Mouse (Mus musculus) T-helper 17 cell (primary cell): ENCODE data around the gene Gm9970.
"Not testable (repeated sequence)": the region's sequence is repeated elsewhere in the genome, so short reads cannot be mapped to it uniquely, and the experiment has no call there.

Experiments
- in situ Hi-C, 2 experiments: fragments of 300-600 bp; cut with MboI, MseI; formaldehyde crosslinking; loops; 1 replicate in 1 of 2; 2 replicates in 1 of 2; pipeline ENCODE4 v1.15.1; 2025; ENCODE audit warnings: high pct_unique_total_duplicates in 2 of 2

The Gm9970 gene

DNA sequence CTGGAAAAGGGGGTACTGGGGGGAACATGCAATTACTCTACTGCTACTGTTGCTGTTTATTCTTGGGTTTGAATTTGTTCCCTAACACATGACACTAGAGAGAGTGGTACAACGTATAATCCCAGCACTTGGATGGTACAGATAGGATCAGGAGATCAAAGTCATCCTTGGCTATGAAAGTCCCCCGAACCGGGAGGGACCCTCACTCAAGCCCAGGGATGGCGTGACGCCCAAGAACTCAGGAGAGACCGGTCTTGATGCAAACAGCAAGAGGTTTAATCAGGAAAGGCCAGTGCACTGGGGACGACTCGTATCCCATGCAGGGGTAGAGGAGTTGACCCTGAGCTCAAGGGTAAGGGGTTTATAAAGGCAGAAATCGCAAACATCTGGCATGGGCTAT lies 18.3 kb downstream of the Gm9970 start:
- in situ Hi-C loops, result no loop called here

DNA sequence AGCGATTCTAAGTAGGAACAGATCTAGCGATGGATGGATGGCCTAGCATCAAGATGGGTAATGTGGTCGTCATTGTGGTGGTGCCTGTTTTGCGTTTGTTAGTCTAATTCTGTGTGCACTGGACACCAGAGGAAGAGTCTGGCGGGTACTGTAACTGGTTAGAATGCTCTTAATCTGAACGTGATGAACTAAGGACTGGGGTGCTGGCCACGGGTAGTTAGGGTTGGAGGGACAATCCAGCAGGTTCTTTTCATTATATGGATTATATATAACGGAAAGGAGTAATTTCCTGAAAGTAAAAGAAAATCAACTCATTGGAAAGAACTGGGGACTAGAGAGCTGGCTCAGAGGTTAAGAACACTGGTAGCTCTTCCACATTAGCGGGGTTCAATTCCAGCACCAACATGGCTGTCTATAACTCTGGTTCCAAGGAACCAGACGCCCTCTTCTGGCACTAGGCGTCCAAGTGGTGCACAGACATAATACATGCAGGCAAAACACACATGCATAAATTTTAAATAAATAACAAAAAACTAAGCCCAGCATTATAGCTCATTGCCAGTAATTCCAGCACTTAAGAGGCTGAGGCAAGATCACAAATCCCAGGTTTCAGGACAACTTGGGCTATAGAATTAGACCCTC lies 19.6 kb downstream of the Gm9970 start:
- in situ Hi-C loops, result no loop called here

DNA sequence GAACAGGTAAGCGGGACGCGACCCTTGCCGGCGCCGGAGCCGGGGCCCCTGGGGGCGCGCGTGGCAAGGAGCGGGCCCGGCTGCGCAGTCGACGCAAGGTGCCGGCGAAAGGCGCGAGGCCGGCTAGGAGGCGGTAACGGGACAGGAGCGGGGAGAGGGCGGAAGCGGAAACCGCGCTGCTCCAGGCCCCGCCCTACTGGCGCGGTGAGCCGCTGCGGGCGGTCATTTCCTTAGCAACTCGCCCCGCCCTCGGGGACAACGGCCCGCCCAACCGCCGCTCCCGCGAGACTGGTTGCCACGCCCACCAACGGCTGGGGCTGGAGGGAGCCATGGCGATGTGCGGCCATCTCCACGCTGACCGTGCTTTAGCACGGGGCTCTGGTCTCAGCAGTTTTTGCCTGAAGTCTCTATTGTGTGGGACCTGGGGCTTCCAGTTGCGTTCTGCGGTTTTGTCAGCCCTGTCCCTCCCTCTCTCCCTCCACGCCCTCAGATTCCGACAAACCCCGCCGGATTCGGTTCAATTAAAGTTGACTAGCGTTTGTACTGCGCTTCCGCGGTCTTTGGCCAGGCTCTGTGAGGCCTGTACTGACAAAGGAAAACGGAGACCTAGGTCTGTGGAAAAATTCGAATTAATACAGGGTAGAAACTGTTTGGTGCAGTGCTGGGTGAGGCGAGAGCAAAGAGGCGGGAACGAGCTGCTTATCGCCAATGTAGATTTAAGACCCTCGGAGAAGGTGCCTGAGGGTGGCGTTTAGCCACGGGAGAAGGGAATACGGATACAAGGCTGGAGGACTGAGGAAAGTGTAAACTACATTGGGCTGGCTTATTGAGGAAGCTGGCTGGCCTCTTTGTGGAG lies 20.4 kb downstream of the Gm9970 start, which contains the start of gene Ppm1g:
Gene Ppm1g, minus strand, starts transcription at position 240 of the 856 bp plus-strand sequence.
- in situ Hi-C loops, result no loop called here

DNA sequence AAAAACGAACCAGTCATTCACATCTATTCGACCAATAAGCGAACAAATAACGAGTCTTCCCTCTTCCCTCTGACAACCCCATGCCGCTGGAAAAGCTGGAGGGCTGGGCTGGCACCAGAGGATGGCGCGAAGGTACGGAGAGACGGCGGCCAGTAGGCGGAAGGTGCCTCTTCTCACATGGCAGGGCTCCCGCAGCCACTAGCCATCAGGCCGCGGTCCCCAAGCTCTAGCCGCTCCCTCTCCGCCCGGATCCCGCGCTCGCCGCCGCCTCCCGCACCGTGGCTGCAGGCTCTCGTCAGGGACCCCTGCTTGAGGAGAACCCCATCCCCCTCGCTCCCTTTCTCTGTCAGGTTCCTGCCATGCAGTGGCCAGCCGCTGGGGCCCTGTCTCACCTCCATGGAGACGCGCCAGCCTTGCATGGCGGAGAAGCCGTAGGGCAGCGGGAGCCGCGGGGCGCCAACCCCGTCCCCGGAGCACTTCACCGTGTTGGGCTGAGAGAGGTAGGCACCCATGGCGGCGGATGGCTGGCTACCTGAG lies 21.1 kb downstream of the Gm9970 start:
- in situ Hi-C loops, result no loop called here

DNA sequence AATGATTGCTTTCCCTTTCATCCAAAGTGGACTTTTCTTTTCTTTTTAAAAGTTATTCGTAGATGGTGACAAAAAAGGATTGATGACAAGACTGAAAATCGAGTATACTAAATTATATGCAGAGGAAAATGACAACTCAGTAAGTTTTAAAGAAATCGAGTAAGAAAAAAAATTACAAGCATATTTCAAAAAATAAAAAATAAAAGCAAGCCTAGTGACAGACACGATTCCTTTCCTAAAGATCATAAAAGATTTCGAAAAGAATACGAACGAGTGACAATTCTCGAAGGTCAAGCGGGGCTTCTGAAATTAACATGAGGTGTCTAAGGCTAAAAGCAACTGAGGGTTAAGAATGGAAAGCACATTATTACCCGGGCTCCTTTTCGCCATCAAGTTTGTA lies 21.6 kb downstream of the Gm9970 start:
- in situ Hi-C loops, result no loop called here

DNA sequence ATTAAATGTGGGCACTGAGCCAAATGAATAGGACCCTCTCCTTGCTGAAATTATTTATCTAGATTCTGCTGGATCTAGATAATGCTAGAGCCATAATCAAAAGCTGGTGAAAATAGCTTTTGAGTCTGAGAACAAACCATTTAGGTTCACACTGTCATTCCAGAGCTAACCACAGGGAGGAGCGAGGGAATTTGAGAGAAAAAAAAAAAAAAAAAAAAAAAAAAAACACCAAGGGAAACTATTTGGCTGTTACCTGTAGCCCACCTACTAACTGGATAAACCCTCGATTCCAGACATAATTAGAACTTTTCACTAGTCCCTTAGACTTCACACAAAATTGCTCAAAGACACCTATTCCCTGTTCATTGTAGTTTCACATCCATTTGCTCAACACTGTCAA lies 22.0 kb downstream of the Gm9970 start:
- in situ Hi-C loops, result no loop called here

DNA sequence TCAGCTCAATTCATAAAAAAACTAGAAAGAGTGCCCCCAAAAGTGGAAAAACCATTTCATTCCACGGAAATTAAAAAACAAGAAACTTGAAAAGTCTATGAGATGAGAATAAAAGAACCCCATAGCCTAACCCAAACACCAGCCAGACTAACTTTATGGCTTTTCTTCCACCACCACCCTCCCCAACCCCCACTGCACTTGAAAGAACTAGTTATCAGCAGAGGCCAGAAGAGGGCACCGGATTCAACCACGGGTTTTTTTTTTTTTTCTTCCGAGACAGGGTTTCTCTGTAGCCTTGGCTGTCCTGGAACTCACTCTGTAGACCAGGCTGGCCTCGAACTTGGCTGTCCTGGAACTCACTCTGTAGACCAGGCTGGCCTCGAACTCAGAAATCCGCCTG lies 22.7 kb downstream of the Gm9970 start:
- in situ Hi-C loops, result no loop called here

DNA sequence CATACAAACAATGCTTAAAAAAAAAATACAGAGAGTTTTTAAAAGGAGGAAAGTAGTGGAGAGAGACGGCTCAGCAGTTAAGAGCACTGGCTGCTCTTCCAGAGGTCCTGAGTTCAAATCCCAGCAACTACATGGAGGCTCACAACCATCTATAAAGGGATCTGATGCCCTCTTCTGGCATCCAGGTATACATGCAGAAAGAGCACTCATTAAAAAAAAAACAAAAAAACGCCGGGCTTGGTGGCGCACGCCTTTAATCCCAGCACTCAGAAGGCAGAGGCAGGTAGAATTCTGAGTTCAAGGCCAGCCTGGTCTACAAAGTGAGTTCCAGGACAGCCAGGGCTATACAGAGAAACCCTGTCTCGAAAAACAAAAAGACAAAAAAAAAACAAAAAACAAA lies 24.5 kb downstream of the Gm9970 start:
- in situ Hi-C loops, result not testable (repeated sequence)

DNA sequence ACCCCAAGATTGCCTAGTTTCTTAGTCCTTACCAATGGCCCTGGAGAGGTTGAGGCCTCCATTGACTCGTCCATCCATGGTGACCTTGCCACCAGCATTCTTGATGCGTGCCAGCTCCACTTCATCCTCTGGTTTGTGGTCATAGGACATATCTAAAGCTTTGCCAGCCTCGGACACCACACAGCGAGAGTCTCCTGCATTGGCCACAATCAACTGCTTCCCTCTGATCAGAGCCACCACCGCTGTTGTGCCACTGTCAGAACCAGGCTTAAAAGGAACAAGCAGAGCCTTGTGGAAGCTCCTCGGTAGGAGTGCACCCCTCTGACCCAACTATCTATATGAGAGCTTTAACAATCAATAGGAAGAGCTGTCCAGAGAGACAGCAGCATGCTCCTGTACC lies 36.6 kb downstream of the Gm9970 start:
- in situ Hi-C loops, result no loop called here

DNA sequence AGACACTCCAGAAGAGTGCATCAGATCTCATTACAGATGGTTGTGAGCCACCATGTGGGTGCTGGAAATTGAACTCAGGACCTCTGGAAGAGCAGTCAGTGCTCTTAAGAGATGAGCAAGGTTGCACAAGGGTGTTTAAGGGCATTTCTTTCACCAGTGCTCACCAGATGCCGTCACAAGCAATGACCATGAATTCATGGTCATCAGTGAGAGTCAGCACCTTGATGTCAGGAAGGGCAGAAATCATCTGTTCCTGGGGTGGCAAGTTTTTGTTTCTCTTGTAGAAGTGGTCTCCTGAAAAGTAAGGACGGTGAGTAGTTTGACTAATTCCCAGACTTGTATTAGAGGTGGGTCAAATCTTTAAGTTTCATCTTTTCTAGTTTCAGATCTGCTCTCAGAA lies 37.2 kb downstream of the Gm9970 start:
- in situ Hi-C loops, result no loop called here

DNA sequence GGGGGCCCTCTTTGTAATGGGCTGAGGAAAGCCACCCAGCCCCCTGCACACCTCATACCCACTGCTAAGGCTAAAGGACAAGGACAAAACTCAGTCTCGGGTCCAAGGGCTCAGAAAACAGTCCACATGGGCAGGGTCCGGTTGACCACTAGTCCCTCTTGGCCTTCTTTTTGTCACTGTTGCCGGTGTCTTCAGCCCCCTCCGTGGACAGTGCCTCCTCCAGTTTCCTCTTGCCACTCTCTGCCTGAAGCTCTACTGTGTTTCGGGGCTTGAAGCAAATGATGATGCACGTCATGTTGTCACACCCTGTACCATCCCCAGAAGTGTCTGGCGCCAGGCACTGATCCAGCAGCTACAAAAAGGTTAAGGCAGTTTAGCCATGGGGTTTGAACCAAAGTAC lies 38.1 kb downstream of the Gm9970 start:
- in situ Hi-C loops, result no loop called here

DNA sequence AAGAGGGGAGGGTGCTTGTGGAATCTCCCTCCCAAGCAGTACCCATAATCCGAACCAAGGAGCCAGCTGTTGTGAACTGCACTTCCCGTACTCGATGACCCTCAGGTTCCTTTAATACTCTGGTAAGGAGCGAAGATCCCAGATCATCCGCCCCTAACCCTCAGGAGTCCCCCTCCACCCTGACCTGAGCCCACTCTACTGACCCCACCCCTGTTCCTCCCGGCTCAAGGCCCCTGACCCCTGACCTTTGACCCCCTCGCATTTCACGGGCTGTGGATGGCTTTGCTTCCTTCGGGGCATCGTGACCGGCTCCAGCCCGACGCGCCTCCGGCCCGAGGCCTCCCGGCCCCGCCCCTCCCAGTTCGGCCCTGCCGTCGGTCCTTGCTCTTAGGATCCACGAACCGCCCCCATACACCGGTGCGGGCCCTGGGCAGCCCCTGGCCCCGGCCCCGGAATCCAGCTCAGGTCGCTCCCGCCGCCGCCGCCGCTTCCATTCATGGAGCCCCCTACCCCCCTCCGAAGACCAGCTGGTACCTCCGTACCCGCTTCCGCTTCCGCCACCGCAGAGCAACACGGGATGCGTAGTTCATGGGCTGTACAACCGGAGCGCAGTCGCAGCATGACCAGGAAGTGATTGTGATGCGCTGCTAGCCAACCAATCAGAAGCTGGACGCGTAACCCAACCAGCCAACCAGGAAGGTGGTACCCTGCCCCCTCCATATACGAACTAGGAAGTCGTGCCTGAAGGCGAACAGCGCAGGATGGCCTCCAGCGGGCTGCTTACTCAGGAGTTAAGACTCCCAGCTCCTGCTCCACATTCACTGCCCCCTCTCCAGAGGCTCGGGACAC lies 39.1 kb downstream of the Gm9970 start, which contains the start of gene Zfp513:
Gene Zfp513, minus strand, starts transcription at position 562 of the 849 bp plus-strand sequence.
- in situ Hi-C loops, result no loop called here

DNA sequence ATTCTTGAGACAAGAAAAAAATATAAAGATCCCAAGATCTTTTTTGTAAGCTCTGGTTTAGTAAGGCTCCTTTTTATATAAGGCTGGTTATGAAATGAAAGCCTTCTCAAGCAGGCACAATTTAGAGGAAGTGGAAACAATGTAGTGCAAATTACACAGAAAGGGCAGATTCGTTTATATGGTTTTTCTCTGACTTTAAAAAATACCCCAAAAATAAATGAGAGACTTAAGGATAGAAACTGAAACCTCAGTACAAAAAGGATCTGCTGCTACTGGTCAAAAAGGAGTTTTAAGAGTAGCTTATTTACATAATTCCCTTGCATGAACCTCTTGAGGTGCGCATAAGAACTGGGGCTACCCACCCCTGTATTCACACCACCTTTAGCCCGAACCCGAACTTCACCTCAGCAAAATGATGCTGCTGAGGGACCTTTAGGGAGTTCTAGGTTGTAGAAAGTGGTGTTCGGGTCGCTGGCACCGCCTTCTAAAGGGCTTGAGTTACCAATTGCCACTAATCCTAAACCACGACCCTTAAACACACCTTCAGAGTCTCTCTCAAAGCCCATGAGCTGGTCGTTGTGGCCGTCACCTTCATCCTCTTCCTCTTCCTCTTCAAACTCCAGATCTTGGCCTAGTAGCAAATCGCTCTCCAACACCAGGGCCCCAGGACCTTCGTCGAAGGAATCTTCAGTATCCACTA lies 39.8 kb downstream of the Gm9970 start:
- in situ Hi-C loops, result no loop called here

DNA sequence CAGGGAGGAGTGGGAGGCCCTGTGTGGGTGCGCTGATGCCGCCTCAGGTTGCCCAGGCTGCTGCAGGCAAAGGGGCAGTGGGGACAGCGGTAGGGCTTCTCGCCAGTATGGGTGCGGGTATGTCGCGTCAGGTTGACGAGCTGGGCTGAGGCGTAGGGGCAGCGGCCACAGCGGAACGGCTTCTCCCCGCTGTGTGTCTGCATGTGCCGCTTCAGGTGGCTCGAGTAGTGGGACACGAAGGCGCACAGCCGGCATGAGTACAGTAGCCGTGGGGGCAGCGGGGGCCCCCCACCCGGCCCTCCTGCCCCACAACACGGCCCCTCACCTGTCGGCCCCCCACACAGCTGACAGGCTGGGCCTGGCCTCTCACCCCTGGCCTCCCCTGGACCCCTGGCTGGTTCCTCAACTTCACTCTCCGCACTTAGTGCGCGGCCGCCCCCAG lies 40.7 kb downstream of the Gm9970 start:
- in situ Hi-C loops, result no loop called here

DNA sequence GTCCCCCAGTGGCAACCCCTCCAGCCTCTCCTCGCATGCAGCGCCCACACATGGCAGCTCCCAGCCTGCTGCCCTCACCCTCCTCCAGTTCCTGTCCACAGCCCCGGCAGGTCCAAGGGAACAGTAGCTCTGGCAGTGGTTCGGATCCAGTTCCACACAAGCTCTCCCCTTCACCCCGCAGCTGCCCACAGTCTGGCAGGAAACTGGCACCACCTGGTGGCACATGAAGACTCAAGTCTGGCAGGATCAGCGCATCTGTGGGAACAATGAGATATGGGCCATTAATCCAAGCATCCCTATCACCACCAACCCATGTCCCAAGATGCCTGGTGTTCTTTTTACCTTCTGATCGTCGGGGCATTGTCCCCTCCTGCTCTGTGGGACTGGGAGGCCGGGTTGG lies 41.1 kb downstream of the Gm9970 start:
- in situ Hi-C loops, result loop anchor here in 1 of 2 experiments (10.0 kb wide), 1 partner anchor 295 kb away; the partner anchor contains the start of gene Ost4

DNA sequence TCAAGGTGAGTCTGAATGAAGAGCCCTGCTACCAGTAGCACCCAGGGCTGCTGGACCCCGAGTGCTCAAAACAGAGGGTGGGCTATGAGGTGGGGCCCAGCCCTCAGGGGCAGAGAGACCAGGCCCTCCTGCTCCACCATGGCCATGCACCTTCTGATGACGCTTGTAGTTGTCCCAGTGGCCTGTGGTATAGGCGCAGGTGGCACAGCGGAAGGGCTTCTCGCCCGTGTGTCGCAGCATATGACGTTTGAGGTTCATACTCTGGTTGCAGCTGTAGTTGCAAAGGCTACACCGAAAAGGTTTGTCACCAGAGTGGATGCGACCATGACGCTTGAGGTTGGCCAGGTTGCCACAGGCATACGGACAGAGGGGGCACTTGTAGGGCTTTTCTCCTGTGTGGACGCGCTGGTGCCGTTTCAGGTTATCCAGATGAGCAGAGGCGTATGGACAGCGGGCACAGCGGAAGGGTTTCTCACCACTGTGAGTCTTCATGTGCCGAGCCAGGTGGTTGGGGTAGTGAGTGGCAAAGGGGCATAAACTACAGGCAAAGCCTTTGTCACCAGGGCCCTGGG lies 41.6 kb downstream of the Gm9970 start:
- in situ Hi-C loops, result loop anchor here in 1 of 2 experiments (10.0 kb wide), 1 partner anchor 295 kb away; the partner anchor contains the start of gene Ost4

DNA sequence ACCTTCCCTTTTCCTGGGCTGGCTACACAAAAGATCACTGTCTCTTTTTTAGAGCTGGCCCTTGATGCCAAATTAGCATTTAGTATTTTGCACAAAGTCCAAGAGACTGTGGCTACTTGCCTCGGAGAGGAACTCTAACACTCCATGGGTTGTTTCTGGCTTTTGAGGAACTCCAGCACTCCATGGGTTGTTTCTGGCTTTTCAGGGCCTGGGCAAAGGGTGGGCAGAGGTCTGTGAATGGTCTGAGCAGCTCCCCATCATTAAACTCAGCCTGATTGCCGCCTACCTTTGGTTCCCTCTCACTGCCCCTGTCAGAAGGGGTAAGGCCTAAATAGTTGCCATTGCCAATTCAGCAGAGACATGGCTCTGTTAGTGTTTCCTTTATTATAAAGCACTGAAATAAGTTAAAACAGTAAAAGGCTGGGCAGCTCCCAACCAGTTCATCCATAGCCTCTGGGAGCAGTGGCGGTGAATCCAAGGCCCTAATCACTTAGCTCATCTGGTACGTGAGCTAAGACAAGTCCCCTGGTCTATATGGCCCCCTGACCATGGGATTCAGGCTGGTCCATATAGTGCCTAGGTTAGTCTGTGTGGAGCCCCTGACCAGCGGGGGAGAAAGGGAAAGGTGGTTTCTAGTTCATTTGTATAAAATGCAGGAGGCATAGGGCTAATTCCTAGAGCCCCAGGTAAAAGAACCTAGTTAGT lies 42.3 kb downstream of the Gm9970 start:
- in situ Hi-C loops, result loop anchor here in 1 of 2 experiments (10.0 kb wide), 1 partner anchor 294 kb away; the partner anchor contains the start of gene Ost4

DNA sequence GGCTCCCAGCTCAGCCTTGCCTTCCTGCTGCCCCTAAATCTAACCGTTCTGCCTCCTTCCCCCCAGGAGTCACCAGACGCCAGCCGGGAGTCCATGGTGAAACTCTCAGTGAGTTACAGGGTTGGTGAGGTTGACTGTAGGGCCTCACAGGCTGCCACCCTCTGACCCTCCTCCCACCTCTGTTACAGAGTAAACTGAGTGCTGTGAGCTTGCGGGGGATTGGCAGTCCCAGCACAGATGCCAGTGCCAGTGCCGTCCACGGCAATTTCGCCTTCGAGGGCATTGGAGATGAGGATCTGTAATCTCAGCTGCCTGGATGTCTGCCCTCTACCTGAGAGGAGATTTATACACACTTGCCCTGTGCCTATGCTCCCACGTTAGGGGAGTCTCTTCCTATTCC lies 42.9 kb downstream of the Gm9970 start:
- in situ Hi-C loops, result loop anchor here in 1 of 2 experiments (10.0 kb wide), 1 partner anchor 293 kb away; the partner anchor contains the start of gene Ost4

DNA sequence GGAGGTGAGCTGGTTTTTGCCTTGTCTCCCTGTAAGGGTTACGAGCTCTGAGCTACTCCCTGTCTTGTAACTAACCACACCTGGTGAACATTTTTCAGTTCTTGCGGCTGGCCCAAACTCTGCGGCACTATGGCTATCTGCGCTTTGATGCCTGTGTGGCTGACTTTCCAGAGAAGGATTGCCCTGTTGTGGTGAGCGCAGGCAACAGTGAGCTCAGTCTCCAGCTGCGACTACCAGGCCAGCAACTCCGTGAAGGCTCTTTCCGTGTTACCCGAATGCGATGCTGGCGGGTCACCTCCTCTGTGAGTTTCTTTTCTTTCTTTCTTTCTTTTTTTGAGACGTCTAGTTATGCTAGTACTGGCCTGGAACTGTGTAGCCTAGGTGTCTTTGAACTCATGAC lies 44.0 kb downstream of the Gm9970 start:
- in situ Hi-C loops, result loop anchor here in 1 of 2 experiments (10.0 kb wide), 1 partner anchor 292 kb away; the partner anchor contains the start of gene Ost4
